Mouse (Mus musculus) stomach, postnatal 0 days (tissue): Measurements from ENCODE around the gene Sgms1.

Source experiments
- CTCF ChIP-seq: IDR thresholded peaks from 2 replicates; pipeline ENCODE4 v1.5.1; 2016; ENCODE audit warnings: antibody characterized with exemption, low read depth, mild to moderate bottlenecking, moderate library complexity
- EP300 ChIP-seq: optimal IDR thresholded peaks from 2 replicates; pipeline ENCODE3; 2016; ENCODE audit warnings: antibody characterized with exemption

- TF ChIP-seq EP300 (no peak), CTCF (no peak)
Measured at GRCm38 (mm10) chr19:32230798-32231197, 158.7 kb downstream of the Sgms1 start.
